Mouse (Mus musculus) C2C12 (cell line): Measurements from ENCODE around the gene Pcbp3.

Experiments
- CEBPB ChIP-seq: IDR thresholded peaks from one replicate; pipeline ENCODE4 v1.6.1; 2011; ENCODE audit warnings: low read depth, mild to moderate bottlenecking, control low read depth, moderate library complexity
- CTCF ChIP-seq: IDR thresholded peaks from one replicate; pipeline ENCODE4 v1.5.1; 2011; ENCODE audit not compliant: control insufficient read depth, insufficient read depth, insufficient read length
- FOSL1 ChIP-seq: IDR thresholded peaks from one replicate; pipeline ENCODE4 v1.8.0; 2011; ENCODE audit warnings: mild to moderate bottlenecking, low read length; ENCODE audit not compliant: poor library complexity, insufficient read depth, severe bottlenecking
- MAX ChIP-seq: IDR thresholded peaks from one replicate; pipeline ENCODE4 v1.6.1; 2011; ENCODE audit warnings: mild to moderate bottlenecking, control low read depth
- MYOD1 ChIP-seq: IDR thresholded peaks from one replicate; pipeline ENCODE4 v1.6.1; 2011; ENCODE audit warnings: low read depth; ENCODE audit not compliant: control insufficient read depth, insufficient read length
- MYOG ChIP-seq: IDR thresholded peaks from one replicate; pipeline ENCODE4 v1.6.1; 2011; ENCODE audit not compliant: control insufficient read depth, insufficient read length; ENCODE audit errors: extremely low read depth
- USF1 ChIP-seq: IDR thresholded peaks from one replicate; pipeline ENCODE4 v1.6.1; 2011; ENCODE audit warnings: low read depth, mild to moderate bottlenecking, control low read depth, moderate library complexity

DNA sequence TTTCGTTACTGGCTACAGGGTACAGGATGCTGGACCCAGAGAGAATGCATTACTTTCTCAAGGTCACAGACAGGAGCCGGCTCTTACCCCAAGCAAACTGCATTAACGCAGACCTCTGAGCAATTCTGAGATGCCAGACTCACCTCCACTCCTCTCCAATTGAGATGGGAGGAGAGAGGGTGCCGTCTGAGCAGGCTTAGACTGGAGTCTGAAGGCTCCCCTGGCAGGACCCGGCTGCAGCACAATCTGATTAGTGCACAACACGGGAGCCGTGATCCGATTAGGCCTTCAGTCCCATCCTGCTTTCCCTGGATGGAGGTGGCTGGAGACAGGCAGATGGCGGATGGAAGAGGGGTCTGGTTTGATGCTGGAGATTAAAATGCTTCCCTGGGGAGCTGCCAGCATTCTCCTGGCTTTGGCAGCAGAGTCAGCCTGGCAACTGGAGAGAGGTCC is 46.4 kb upstream of the Pcbp3 start:
- TF ChIP-seq CTCF (no peak), MAX (no peak), USF1 (no peak), CEBPB (no peak), FOSL1 (no peak), MYOD1 (no peak), MYOG (no peak)
